Mouse (Mus musculus): ENCODE measurements around the gene Tatdn2. TPM values are rescaled to one million over a fixed set of nuclear protein-coding genes. Genes with fewer than 3 reads are reported as not detected.
"Not testable (repeated sequence)": the region's sequence is repeated elsewhere in the genome, so short reads cannot be mapped to it uniquely, and the experiment has no call there.

Gene Tatdn2
- polyA plus RNA-seq, 1 experiment from 2014 or later, result 2.1 TPM

- WGBS, result 53% methylated on average over 15 of the region's 15 CpGs
- no peaks in the 10 kb centered on the region for H3K27me3 ChIP-seq (ENCODE audit: control insufficient read depth, insufficient read depth, low read length)
- H3K9me3 ChIP-seq (ENCODE audit: control insufficient read depth, low read length), result no peaks in the 10 kb centered on the region
- no peaks in the 10 kb centered on the region for H3K36me3 ChIP-seq (ENCODE audit: control insufficient read depth, insufficient read depth, low read length)
- DNase-seq, result no peak
- no peak for ATAC-seq (ENCODE audit: low FRiP score, low TSS enrichment)
- H3K4me3 ChIP-seq (replicated peaks; ENCODE audit: low read depth, low read length), result no peak overlapping the region
- H3K27ac ChIP-seq (replicated peaks; ENCODE audit: low read depth, low read length), result no peak overlapping the region
- no peak overlapping the region for H3K4me2 ChIP-seq (ENCODE audit: low read length)
- H3K9ac ChIP-seq (replicated peaks; ENCODE audit: low read length), result no peak overlapping the region
- no peaks in the 10 kb centered on the region for H3K4me1 ChIP-seq (ENCODE audit: control insufficient read depth, insufficient read depth, low read length)
Observed at GRCm38 (mm10) chr6:113668287-113669154, 28.3 kb upstream of the Tatdn2 start.

- WGBS, result 86% methylated on average over 7 of the region's 7 CpGs
- Histone ChIP-seq H3K4me1 (ENCODE audit: control insufficient read depth, insufficient read depth, low read length) (no peaks in the 10 kb centered on the region), H3K9me3 (ENCODE audit: control insufficient read depth, low read length) (no peaks in the 10 kb centered on the region), H3K27ac (replicated peaks; ENCODE audit: low read depth, low read length) (no peak overlapping the region), H3K27me3 (ENCODE audit: control insufficient read depth, insufficient read depth, low read length) (no peaks in the 10 kb centered on the region), H3K36me3 (ENCODE audit: control insufficient read depth, insufficient read depth, low read length) (no peaks in the 10 kb centered on the region), H3K9ac (replicated peaks; ENCODE audit: low read length) (no peak overlapping the region), H3K4me3 (replicated peaks; ENCODE audit: low read depth, low read length) (no peak overlapping the region), H3K4me2 (ENCODE audit: low read length) (no peak overlapping the region)
- DNase-seq (no peak), ATAC-seq (ENCODE audit: low FRiP score, low TSS enrichment) (no peak)
Observed at GRCm38 (mm10) chr6:113669821-113670220, 27.0 kb upstream of the Tatdn2 start.

- H3K27ac ChIP-seq (replicated peaks; ENCODE audit: low read depth, low read length); H3K9ac ChIP-seq (replicated peaks; ENCODE audit: low read length); DNase-seq; H3K4me1 ChIP-seq (ENCODE audit: control insufficient read depth, insufficient read depth, low read length); H3K27me3 ChIP-seq (ENCODE audit: control insufficient read depth, insufficient read depth, low read length); H3K4me2 ChIP-seq (ENCODE audit: low read length); ATAC-seq (ENCODE audit: low FRiP score, low TSS enrichment); H3K36me3 ChIP-seq (ENCODE audit: control insufficient read depth, insufficient read depth, low read length); H3K4me3 ChIP-seq (replicated peaks; ENCODE audit: low read depth, low read length); H3K9me3 ChIP-seq (ENCODE audit: control insufficient read depth, low read length): not testable (repeated sequence)
- 97% methylated on average over 1 of the region's 1 CpGs for WGBS
Observed at GRCm38 (mm10) chr6:113672029-113672428, 24.8 kb upstream of the Tatdn2 start.

GRCm38 (mm10) chr6:113672989-113673388 lies 23.9 kb upstream of the Tatdn2 start:
- Histone ChIP-seq H3K4me1 (ENCODE audit: control insufficient read depth, insufficient read depth, low read length) (no peaks in the 10 kb centered on the region), H3K36me3 (ENCODE audit: control insufficient read depth, insufficient read depth, low read length) (no peaks in the 10 kb centered on the region), H3K27ac (replicated peaks; ENCODE audit: low read depth, low read length) (no peak overlapping the region), H3K9me3 (ENCODE audit: control insufficient read depth, low read length) (no peaks in the 10 kb centered on the region), H3K9ac (replicated peaks; ENCODE audit: low read length) (no peak overlapping the region), H3K4me3 (replicated peaks; ENCODE audit: low read depth, low read length) (no peak overlapping the region), H3K4me2 (ENCODE audit: low read length) (no peak overlapping the region), H3K27me3 (ENCODE audit: control insufficient read depth, insufficient read depth, low read length) (no peaks in the 10 kb centered on the region)
- 88% methylated on average over 6 of the region's 6 CpGs for WGBS
- DNase-seq (no peak), ATAC-seq (ENCODE audit: low FRiP score, low TSS enrichment) (no peak)

GRCm38 (mm10) chr6:113675234-113675633 lies 21.6 kb upstream of the Tatdn2 start:
- 85% methylated on average over 4 of the region's 4 CpGs for WGBS
- Histone ChIP-seq H3K4me3 (replicated peaks; ENCODE audit: low read depth, low read length) (no peak overlapping the region), H3K4me2 (ENCODE audit: low read length) (no peak overlapping the region), H3K27me3 (ENCODE audit: control insufficient read depth, insufficient read depth, low read length) (no peaks in the 10 kb centered on the region), H3K27ac (replicated peaks; ENCODE audit: low read depth, low read length) (no peak overlapping the region), H3K9ac (replicated peaks; ENCODE audit: low read length) (no peak overlapping the region), H3K9me3 (ENCODE audit: control insufficient read depth, low read length) (no peaks in the 10 kb centered on the region), H3K4me1 (ENCODE audit: control insufficient read depth, insufficient read depth, low read length) (no peaks in the 10 kb centered on the region), H3K36me3 (ENCODE audit: control insufficient read depth, insufficient read depth, low read length) (no peaks in the 10 kb centered on the region)
- ATAC-seq (ENCODE audit: low FRiP score, low TSS enrichment) (no peak), DNase-seq (no peak)

GRCm38 (mm10) chr6:113675991-113676390 lies 20.9 kb upstream of the Tatdn2 start:
- WGBS, result 92% methylated on average over 9 of the region's 9 CpGs
- no peak overlapping the region for H3K27ac ChIP-seq (replicated peaks; ENCODE audit: low read depth, low read length)
- no peaks in the 10 kb centered on the region for H3K27me3 ChIP-seq (ENCODE audit: control insufficient read depth, insufficient read depth, low read length)
- H3K4me3 ChIP-seq (replicated peaks; ENCODE audit: low read depth, low read length), result no peak overlapping the region
- DNase-seq (no peak), ATAC-seq (ENCODE audit: low FRiP score, low TSS enrichment) (no peak)
- H3K4me1 ChIP-seq (ENCODE audit: control insufficient read depth, insufficient read depth, low read length), result no peaks in the 10 kb centered on the region
- H3K36me3 ChIP-seq (ENCODE audit: control insufficient read depth, insufficient read depth, low read length), result no peaks in the 10 kb centered on the region
- no peak overlapping the region for H3K4me2 ChIP-seq (ENCODE audit: low read length)
- H3K9ac ChIP-seq (replicated peaks; ENCODE audit: low read length), result no peak overlapping the region
- H3K9me3 ChIP-seq (ENCODE audit: control insufficient read depth, low read length), result no peaks in the 10 kb centered on the region

GRCm38 (mm10) chr6:113677070-113677734 lies 19.6 kb upstream of the Tatdn2 start:
- Histone ChIP-seq H3K9me3 (ENCODE audit: control insufficient read depth, low read length) (no peaks in the 10 kb centered on the region), H3K4me1 (ENCODE audit: control insufficient read depth, insufficient read depth, low read length) (no peaks in the 10 kb centered on the region), H3K4me3 (replicated peaks; ENCODE audit: low read depth, low read length) (no peak overlapping the region), H3K9ac (replicated peaks; ENCODE audit: low read length) (no peak overlapping the region), H3K27me3 (ENCODE audit: control insufficient read depth, insufficient read depth, low read length) (no peaks in the 10 kb centered on the region), H3K27ac (replicated peaks; ENCODE audit: low read depth, low read length) (no peak overlapping the region), H3K4me2 (ENCODE audit: low read length) (no peak overlapping the region), H3K36me3 (ENCODE audit: control insufficient read depth, insufficient read depth, low read length) (no peaks in the 10 kb centered on the region)
- ATAC-seq (ENCODE audit: low FRiP score, low TSS enrichment) (no peak), DNase-seq (no peak)
- WGBS, result 80% methylated on average over 14 of the region's 14 CpGs

- no peak for ATAC-seq (ENCODE audit: low FRiP score, low TSS enrichment)
- DNase-seq, result no peak
Observed at GRCm38 (mm10) chr6:113678246-113679012, 18.4 kb upstream of the Tatdn2 start.

More at GRCm38 (mm10) chr6:113678246-113679012, 18.4 kb upstream of the Tatdn2 start:
- H3K9ac ChIP-seq (replicated peaks; ENCODE audit: low read length), result no peak overlapping the region
- H3K27me3 ChIP-seq (ENCODE audit: control insufficient read depth, insufficient read depth, low read length), result no peaks in the 10 kb centered on the region
- H3K9me3 ChIP-seq (ENCODE audit: control insufficient read depth, low read length), result no peaks in the 10 kb centered on the region
- H3K36me3 ChIP-seq (ENCODE audit: control insufficient read depth, insufficient read depth, low read length), result no peaks in the 10 kb centered on the region
- H3K4me1 ChIP-seq (ENCODE audit: control insufficient read depth, insufficient read depth, low read length), result no peaks in the 10 kb centered on the region
- no peak overlapping the region for H3K4me2 ChIP-seq (ENCODE audit: low read length)
- H3K4me3 ChIP-seq (replicated peaks; ENCODE audit: low read depth, low read length), result no peak overlapping the region
- WGBS, result 72% methylated on average over 14 of the region's 14 CpGs
- H3K27ac ChIP-seq (replicated peaks; ENCODE audit: low read depth, low read length), result no peak overlapping the region
